Mouse (Mus musculus) lung, postnatal 25 days (tissue): ENCODE measurements at regions not wholly inside any gene's neighbourhood (a gene's known extent, or its start where the extent isn't known, plus 50 kb on each side); places are given as distances from the start of the nearest gene placed in this dataset.

Experiments used
- DNase-seq: peaks from one replicate; pipeline ENCODE4 v3.0.0; 2022; ENCODE audit warnings: low spot score

GRCm38 (mm10) chr4:33687434-33687833 is 237.0 kb upstream of the Cnr1 start:
- no peak for DNase-seq

DNA sequence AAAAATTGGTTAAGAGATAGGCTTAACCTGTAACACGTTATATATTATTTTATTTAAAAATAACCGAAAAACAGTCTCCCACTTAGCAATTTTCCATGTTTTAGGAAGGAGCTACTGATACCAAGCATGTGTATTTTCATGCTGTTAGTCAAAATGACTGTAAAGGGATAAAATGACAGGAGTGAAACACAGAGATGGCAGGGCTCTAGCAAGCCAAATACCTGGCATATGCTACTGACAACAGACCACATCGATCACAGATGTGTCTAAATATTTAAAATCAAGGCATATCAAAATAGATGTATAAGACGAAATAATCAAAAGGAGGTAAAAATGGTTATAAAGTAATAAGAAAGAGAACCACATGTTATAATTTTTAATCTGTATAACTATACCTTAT is 231.0 kb upstream of the Cnr1 start:
- DNase-seq: no peak

GRCm38 (mm10) chr4:33696969-33697368 is 227.4 kb upstream of the Cnr1 start:
- DNase-seq: no peak

DNA sequence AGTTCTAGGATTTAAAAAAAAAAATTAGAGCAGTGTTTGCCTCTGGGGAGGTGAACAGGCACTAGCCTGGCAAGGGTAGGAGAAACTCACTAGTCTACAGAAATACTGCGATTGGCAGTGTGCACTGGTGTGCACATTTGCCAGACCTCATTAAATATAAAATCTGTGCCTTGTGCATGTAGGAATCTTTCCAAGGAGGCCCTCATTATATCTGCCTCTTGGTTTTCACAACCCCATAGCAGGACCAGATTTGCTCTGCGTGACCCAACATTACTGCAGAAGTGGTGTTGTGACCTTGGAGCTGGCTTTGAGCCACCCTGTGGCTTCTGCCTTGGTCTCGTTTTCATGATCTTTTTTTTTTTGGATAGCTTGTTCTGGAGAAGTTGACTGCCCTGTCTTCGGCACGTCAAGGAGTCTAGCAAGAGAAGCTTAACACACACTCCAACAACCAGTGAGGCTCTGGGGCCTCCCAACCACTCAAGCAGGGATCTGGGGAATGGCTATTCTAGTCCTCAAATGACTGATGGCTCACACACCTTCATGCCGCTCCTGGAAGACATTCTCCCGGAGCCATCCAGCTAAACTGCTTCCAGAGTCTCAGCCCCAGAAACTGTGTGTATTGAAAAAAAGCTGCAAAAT is 222.2 kb upstream of the Cnr1 start:
- no peak for DNase-seq

DNA sequence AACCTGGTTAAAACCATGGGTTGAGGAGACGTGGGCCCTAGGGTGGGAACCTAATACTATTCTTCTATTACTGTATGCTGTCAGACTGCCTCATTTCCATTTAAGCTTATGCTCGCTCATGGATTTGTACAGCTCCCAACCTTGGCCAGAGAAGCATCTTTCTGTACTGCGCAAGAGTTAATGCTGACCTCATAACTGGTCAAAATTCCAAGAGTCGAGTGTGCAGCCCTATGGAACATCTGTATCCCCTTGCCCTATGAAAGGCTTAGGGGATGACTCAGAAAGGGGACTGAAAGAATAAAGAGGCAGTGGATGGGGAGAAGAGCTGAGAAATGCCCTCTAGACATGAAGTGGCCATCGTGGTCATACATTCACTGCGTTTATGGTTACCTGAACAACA is 218.7 kb upstream of the Cnr1 start:
- DNase-seq: no peak

DNA sequence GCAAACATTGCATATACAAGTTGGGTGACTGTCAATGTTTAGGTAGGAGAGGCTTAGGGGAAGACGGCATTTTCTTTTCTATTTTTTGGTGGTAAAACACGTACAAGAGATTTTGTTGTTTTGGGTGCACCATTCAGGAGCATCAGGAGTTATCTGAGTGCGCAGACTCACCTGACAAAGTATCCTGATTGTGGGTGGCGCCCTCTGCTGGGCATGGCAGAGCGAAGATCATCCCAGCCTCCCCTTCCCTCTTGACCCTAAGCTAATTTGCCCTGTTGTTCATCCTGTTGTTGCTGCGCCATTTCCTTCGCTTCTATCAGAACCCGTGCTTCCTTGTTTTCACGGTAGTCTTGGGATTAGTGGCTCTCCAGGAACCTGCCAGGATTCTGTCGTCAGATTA is 217.6 kb upstream of the Cnr1 start:
- no peak for DNase-seq

DNA sequence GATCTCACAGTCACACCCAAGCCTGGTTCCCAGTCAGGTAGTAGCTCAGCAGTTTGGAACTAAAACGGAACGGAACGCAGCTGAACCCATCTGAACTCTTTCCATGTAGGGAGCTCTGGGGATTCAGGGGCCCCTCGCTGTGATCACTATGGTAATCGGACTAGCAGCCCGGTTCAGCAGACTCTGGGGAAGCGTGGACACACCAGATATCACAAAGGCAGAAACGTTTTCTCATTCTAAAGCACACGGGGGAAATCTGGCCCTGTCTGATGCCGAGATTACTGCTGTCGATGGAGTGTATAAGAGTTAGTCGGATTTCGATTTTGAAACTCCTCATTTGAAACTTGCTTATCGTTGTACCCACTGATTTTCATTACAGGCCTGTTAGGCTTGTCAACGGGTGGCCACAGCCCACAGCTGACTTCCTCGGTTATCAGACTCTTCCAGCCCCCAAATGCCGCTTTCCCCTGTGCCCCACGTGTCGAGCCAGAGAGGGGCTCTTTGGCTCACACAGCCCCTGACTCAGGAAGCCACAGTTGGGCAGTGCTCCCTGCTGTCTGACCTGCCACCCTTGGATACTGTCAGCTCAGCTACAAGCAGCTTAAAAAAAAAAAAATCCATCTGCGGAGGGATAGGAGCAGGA is 207.8 kb upstream of the Cnr1 start:
- DNase-seq: no peak

DNA sequence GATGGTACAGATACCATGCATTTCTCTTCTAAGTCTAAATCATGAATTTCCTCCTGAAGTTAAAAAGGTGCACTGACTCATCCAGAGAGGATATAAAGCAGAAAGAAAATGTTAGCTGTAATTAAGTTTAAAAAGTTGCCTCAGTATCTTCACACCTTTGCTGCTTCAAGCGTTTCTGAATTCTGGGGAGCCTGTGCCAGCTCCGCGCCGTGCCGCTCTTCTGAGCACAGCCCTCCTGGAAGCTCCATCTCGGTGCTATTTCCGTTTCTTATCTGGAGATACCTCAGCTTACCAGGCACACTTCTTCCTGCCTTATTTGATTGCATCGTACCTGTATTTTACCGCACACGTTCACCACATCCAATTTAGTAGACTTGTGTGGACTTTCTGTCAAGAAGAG is 203.4 kb upstream of the Cnr1 start:
- no peak for DNase-seq

DNA sequence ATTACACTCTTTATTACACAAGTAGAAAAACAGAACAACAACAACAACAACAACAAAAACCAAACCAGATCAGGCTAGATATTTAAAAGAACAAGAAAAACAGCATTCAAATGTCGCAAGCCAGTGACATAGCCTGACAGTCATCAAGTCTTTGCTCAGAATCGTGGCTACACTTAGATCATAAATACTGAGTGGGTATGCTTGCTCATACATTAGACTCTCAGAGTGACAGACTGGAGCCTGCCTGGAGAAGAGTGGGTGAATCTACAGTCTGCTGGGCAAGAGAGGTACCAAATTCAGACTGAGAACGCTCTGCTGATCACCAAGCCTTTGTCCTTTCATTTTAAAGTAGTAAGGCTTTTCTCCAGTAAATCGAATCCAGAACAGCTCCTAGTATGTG is 202.4 kb upstream of the Cnr1 start:
- no peak for DNase-seq

DNA sequence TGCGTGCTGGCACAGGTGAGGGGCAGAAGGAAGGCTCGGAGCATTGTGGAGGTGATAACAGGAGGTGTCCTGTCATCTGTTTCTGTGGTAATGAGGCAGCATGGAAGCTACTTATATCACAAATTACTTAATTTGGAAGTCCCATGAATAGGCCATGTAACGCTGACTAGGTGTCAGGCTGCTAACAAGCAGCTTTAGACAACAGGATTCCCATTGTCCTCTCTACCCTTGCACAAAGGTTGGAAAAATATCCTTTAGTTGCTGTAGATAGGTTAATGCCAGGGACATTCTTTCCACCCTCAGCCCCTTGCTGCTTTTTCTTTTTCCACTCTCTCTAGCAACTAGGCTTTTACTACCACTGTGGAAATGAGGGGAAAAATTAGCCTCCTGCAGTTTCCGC is 192.6 kb upstream of the Cnr1 start:
- DNase-seq: no peak

DNA sequence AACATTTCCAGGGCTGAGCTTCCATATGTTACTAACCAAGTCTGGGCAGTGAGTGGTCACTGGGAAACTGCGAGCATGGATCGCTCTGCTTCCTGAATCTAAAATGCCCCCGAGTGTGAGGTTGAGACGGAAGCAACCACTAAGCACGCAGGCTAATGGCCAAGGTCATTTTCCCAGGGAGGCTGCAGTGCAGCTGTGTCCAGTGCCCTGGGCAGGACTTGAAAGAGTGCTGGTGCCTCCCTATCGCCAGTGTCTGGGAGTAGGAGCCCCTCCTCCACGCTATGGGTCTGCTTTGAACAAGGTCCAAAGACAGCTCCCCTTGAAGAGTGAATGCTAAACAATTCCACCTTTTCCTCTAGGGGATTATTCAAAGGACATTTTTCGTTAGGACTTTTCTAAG is 189.5 kb upstream of the Cnr1 start:
- peak; percentile 28 for DNase-seq

- no peak for DNase-seq
These were observed 188.9 kb upstream of the Cnr1 start for GRCm38 (mm10) chr4:33735442-33735966.

- peak; percentile 31 for DNase-seq
These were observed 188.2 kb upstream of the Cnr1 start for GRCm38 (mm10) chr4:33736061-33736701.

DNA sequence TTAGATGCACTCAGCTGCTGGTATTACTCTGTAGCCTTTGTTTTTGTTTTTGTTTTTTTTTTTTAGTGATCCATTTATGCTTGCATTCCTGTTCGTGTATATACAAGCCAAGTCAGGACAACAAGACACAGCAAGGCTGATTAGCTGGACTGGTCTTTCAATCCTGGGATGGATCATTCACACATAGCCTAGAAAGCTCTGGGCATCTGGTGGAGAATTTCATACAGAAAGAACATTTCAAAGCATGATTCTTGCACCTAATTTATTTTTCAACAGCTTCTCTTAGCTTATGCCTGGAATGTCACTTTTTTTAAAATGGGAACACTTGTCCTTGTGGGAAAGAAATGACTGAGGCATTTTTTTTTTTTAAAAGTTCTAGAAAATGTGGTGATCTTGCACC is 187.1 kb upstream of the Cnr1 start:
- peak; percentile 39 for DNase-seq

DNA sequence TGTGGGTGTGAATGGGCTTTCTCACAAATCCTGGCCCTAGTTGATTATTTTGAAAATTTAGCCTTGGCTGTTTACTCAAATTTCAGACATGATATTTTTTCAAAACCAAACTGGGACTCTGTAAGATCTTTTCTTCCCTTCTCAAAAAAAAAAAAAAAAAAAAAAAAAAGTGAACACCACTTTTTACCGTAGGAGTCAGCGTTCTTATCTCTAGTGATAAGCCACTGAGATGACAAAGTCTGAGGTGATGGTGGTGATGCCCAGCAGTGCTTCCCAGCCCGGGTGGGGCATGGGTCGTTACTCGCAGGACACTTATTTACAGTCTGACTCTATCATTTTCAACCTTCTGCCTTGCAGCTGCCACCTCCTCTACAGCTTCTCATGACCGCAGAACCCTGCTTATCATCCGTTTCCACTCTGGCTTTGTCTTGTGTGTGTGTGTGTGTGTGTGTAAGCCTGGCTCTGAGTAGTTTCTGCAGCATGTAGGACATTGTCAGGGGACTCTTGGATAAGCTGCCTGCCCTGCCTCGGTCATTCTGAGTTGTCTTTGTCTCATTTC is 186.5 kb upstream of the Cnr1 start:
- DNase-seq: no peak

- peak; percentile 12 for DNase-seq
These were observed 185.0 kb upstream of the Cnr1 start for GRCm38 (mm10) chr4:33739211-33739904.

DNA sequence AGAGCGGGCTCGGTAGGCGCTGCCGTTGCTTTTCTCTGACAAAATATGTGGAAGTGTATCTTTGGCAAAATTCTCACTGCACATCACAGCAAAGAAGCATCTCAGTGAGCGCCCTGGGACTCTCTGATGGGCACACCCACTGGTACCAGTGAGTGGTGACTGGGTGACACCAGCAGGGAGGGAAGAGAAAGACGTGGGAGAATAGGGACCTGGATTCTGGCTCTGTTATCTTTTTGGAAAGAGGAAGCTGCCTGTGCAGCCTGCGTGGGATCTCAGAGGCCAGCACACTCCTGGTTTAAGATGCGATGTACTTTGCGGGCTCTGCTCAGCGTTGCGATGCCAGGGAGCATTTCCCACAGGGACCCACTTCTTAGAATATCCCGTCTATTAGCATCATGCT is 183.4 kb upstream of the Cnr1 start:
- DNase-seq: no peak

DNA sequence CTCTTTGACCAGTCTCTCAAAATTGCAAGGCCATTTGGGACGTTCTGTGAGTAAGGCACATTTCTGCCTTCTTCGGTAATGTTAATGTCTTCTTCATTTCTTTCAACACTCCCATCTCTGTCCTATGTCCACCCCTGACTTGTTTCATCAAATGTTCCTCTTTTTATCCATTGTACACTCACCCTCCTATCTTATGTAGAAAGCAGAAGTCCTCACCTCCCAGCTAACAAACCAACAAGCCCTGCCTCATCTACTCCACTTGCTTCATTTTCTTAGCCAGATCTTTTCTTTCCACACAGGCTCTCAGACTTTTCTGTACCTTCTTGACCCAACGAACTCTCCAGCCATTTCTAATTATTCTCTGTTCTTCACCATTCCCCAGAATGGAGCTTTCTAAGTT is 179.2 kb upstream of the Cnr1 start:
- DNase-seq: no peak

DNA sequence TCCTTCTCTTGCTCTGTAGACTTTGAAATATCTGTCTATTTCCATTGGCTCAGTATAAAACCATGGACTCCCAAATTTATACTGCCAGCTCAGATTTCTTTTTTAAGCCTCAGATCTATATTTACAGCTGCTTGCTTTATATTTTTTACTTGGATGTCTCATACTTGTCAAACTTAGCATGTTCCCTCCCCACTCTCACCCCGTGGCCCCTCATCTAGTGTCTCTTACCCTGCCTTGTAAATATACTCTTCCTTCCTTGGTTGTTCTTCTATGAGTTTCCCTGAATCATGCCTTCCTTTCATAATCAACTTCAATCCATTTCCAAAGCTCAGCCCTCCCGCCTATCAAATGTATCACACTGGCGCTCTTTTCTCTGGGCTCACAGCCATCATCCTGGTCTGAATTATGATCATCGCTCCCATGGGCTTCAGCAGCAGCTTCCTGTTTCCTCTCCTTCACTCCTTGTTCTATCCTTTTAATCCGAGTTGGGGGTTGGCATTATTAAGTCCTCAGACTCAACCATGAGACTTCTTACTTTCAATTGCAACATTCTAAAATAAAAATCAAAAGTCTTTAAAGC is 177.0 kb upstream of the Cnr1 start:
- DNase-seq: no peak

GRCm38 (mm10) chr4:33767721-33768120 is 156.7 kb upstream of the Cnr1 start:
- DNase-seq: peak; percentile 1

- no peak for DNase-seq
These were observed 138.4 kb upstream of the Cnr1 start for GRCm38 (mm10) chr4:33786027-33786426.

GRCm38 (mm10) chr4:33786958-33787357 is 137.4 kb upstream of the Cnr1 start:
- DNase-seq: no peak
